8 mouse cellular contexts compared by ENCODE assay signal in the genomic region with DNA sequence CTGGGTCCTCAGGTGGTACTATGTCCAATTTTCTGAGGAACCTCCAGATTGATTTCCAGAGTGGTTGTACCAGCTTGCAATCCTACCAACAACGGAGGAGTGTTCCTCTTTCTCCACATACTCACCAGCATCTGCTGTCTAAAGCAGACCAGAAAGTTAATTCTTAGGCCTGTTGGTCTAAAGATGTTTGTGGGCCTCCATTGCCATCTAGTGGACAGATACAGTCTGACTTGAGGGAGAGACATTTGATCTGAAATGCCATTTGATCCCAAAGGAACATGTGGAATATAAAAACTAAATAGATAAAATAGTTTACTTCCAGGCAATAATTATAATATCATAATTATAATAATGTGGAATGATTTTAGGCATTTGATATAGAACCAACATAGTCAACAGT. TPM values are rescaled to one million over a fixed set of nuclear protein-coding genes. Genes with fewer than 3 reads are reported as not detected.
A peak's percentile ranks its signal among the peaks of the same experiment; 100 is the strongest.
DNase-seq lines count a peak whose midpoint lies in the region; ATAC-seq and TF ChIP-seq lines count a peak whose summit lies in the region.

No protein-coding gene starts in this region.

- no peaks in the 10 kb centered on the region for H3K36me3 ChIP-seq in heart, embryonic 11.5 days (ENCODE audit: control insufficient read depth, insufficient read depth, low read length)

- no peak for ATAC-seq in heart, embryonic 11.5 days (replicated peaks; ENCODE audit: insufficient number of reproducible peaks, low FRiP score, low TSS enrichment)
- peak; percentile 76 for ATAC-seq in Patski
- peak; percentile 93 for ATAC-seq in granulocyte monocyte progenitor cell, adult 5-6 weeks (replicated peaks; ENCODE audit: poor library complexity, severe bottlenecking)

- in situ Hi-C loops in Patski (cut with MboI; ENCODE audit: low pct_unique_long_range_greater_than_20kb): loop anchor here (5.0 to 10.0 kb wide), 2 partner anchors 252 to 775 kb away; no protein-coding TSS in a partner anchor

- H3K9me3 ChIP-seq in heart, embryonic 11.5 days (replicated peaks; ENCODE audit: control insufficient read depth, low read length): no peaks in the 10 kb centered on the region

- WGBS in heart, embryonic 11.5 days (ENCODE audit: insufficient replicate concordance): 10% methylated on average over 1 of the region's 1 CpGs

- POLR2A ChIA-PET in Patski (lab: Charles Lee): no interaction called here

- H3K9ac ChIP-seq in heart, embryonic 11.5 days (ENCODE audit: low read depth, low read length): no peak overlapping the region

- H3K4me2 ChIP-seq in heart, embryonic 11.5 days: no peak overlapping the region

- peak; percentile 87 for TF ChIP-seq CTCF in Patski (IDR thresholded peaks at IDR 0.05)

- no peak overlapping the region for H3K4me3 ChIP-seq in heart, embryonic 11.5 days (ENCODE audit: low read depth, low read length)

- 0 out of 2 replicates have a peak, but pooled peaks cover 3% of the 10 kb centered on the region for H3K27me3 ChIP-seq in heart, embryonic 11.5 days (ENCODE audit: control insufficient read depth, insufficient read depth, low read length)
- H3K27me3 ChIP-seq in Patski: no peaks in the 10 kb centered on the region

- H3K27ac ChIP-seq in heart, embryonic 11.5 days (ENCODE audit: low read depth, low read length): no peak overlapping the region

- no peaks in the 10 kb centered on the region for H3K4me1 ChIP-seq in heart, embryonic 11.5 days (ENCODE audit: control insufficient read depth, insufficient read depth, low read length)

- CTCF ChIA-PET in Patski (lab: Charles Lee): interaction anchor here (0.7 to 5.5 kb wide), 13 partner anchors 9 to 257 kb away, joined by 3 to 28 read pairs (median 4); a partner anchor contains a TSS

- peak; percentile 80 for DNase-seq in heart, adult 11 months
- DNase-seq in Patski (ENCODE audit: low read depth, low spot score): no peak
- peak; percentile 84 for DNase-seq in cerebellum, postnatal 10 days
- DNase-seq in layer of hippocampus, adult 8-10 months (ENCODE audit: low spot score in 2 of 2): peak; percentile 44 to 72
- DNase-seq in lung, postnatal 36 days: peak; percentile 88
- DNase-seq in right cerebral cortex, postnatal 4 days: peak; percentile 39

RNA-seq across cellular contexts. Expression of a gene that starts 18.4 kb away (rescaled TPM):
- polyA plus RNA-seq in heart, embryonic 11.5 days (2014; fragmentation: Nextera tagmentation; extraction: Ambion mirVana): 27.1 and 27.9 TPM in 2 replicates
- 126 TPM for polyA plus RNA-seq in Patski (2021)
- 47.0 and 53.3 TPM in 2 replicates for total RNA-seq in granulocyte monocyte progenitor cell, adult 5-6 weeks (2014; fragmentation: Nextera tagmentation)
- 21.1 and 34.5 TPM in 2 replicates for total RNA-seq in granulocyte monocyte progenitor cell, adult 5-6 weeks (2017)
- 10 to 100 TPM; 51.2 to 84.4 (median 72.7) TPM for total RNA-seq in layer of hippocampus, adult 8-10 months (2022)

RNA-seq across cellular contexts. Expression of a gene that starts 51.5 kb away (rescaled TPM):
- polyA plus RNA-seq in heart, embryonic 11.5 days (2014; fragmentation: Nextera tagmentation; extraction: Ambion mirVana): 2.7 and 3.0 TPM in 2 replicates
- polyA plus RNA-seq in Patski (2021): 0.03 TPM
- total RNA-seq in granulocyte monocyte progenitor cell, adult 5-6 weeks (2014; fragmentation: Nextera tagmentation): not detected in 2 replicates
- not detected in 2 replicates for total RNA-seq in granulocyte monocyte progenitor cell, adult 5-6 weeks (2017)
- total RNA-seq in layer of hippocampus, adult 8-10 months (2022): 10 to 100 TPM; 56.3 to 71.8 (median 65.0) TPM

Comparison
In these comparisons a context has a peak if more than half of its experiments do, and no peak if none do; other contexts are left out.
1. RNA of a gene that starts 51.5 kb away (total RNA-seq): 56.3 to 71.8 TPM in layer of hippocampus, adult 8-10 months; not detected in granulocyte monocyte progenitor cell, adult 5-6 weeks; every median in the first group is over 10 times any median in the second.